ENCODE assay signal across 11 mouse cellular contexts in genomic region chr8:110809831-110810230, GRCm38 (mm10). TPM values are rescaled to one million over a fixed set of nuclear protein-coding genes. Genes with fewer than 3 reads are reported as not detected.
DNase-seq lines count a peak whose midpoint lies in the region; ATAC-seq and TF ChIP-seq lines count a peak whose summit lies in the region.
"Had no signal": no experiment of that assay in that cellular context is flagged by ENCODE, and none has a peak within 500 bp of the region (broad histone marks: within the 10 kb centered on the region; RNA-seq: fewer than 3 reads in every experiment).

No protein-coding gene starts in this region.

- no peak overlapping the region for H3K9ac ChIP-seq in lung, embryonic 16.5 days (ENCODE audit: low read length)
- H3K9ac ChIP-seq: hindbrain, embryonic 14.5 days had no signal

- no peak for TF ChIP-seq CTCF in kidney, adult 2 months (conservative IDR thresholded peaks at IDR 0.05; ENCODE audit: insufficient read depth, insufficient read length, low read depth, low read length)

- WGBS in kidney, adult 2 months: 21% methylated on average over 2 of the region's 2 CpGs
- 17% methylated on average over 2 of the region's 2 CpGs for WGBS in lung, embryonic 16.5 days

- peak; percentile 51 for DNase-seq in kidney, adult 2 months
- no peak for DNase-seq in kidney, adult 8-10 months
- peak; percentile 24 for DNase-seq in Muller cell, postnatal 12 days (ENCODE audit: inconsistent ontology term)
- peak; percentile 50 to 60 for DNase-seq in adrenal gland, postnatal 36 days
- no peak for DNase-seq in embryo, embryonic 10.5 days (ENCODE audit: low spot score)
- DNase-seq in thymus, postnatal 4 days: no peak
- DNase-seq in spleen, postnatal 10 days (ENCODE audit: low spot score in 2 of 2): no peak

- H3K4me2 ChIP-seq in lung, embryonic 16.5 days (ENCODE audit: low read depth, low read length): no peak overlapping the region
- H3K4me2 ChIP-seq: hindbrain, embryonic 14.5 days had no signal

- H3K4me3 ChIP-seq in kidney, adult 2 months (ENCODE audit: insufficient read depth, low read depth, low read length): no peak overlapping the region
- no peak overlapping the region for H3K4me3 ChIP-seq in lung, embryonic 16.5 days (ENCODE audit: low read length)
- H3K4me3 ChIP-seq: midbrain, embryonic 10.5 days had no signal

- ATAC-seq in lung, embryonic 16.5 days (ENCODE audit: low read depth): peak; percentile 44; the same call in 1 of the 2 replicates

- H3K4me1 ChIP-seq in kidney, adult 2 months (ENCODE audit: control insufficient read depth, insufficient read depth, low read length): peaks cover 27% of the 10 kb centered on the region
- peaks cover 14% of the 10 kb centered on the region for H3K4me1 ChIP-seq in lung, embryonic 16.5 days (replicated peaks; ENCODE audit: control insufficient read depth, insufficient read depth, low read length)
- H3K4me1 ChIP-seq: midbrain, embryonic 10.5 days had no signal

- peak overlapping the region; percentile 69; the same call in 1 of the 2 replicates for H3K27ac ChIP-seq in kidney, adult 2 months (ENCODE audit: insufficient read depth, low read depth, low read length)
- H3K27ac ChIP-seq in lung, embryonic 16.5 days (ENCODE audit: low read length): peak overlapping the region; percentile 75; the same call in 1 of the 2 replicates
- H3K27ac ChIP-seq: hindbrain, embryonic 14.5 days; midbrain, embryonic 10.5 days had no signal

- H3K9me3 ChIP-seq in lung, embryonic 16.5 days (ENCODE audit: control insufficient read depth, low read length): no peaks in the 10 kb centered on the region
- H3K9me3 ChIP-seq: midbrain, embryonic 10.5 days had no signal

- H3K36me3 ChIP-seq in kidney, adult 2 months (ENCODE audit: control insufficient read depth, insufficient read depth, low read length): peaks cover 17% of the 10 kb centered on the region
- H3K36me3 ChIP-seq in lung, embryonic 16.5 days (ENCODE audit: control insufficient read depth, insufficient read depth, low read length): peaks cover 55% of the 10 kb centered on the region

- no peak for TF ChIP-seq POLR2A in kidney, adult 2 months (IDR thresholded peaks at IDR 0.05; ENCODE audit: low read depth, low read length)

- H3K27me3 ChIP-seq in kidney, adult 2 months (replicated peaks; ENCODE audit: control insufficient read depth, insufficient read depth, low read length): no peaks in the 10 kb centered on the region
- no peaks in the 10 kb centered on the region for H3K27me3 ChIP-seq in lung, embryonic 16.5 days (ENCODE audit: control insufficient read depth, insufficient read depth, low read depth, low read length)

RNA-seq across cellular contexts. Expression of gene Il34, which starts 4.1 kb away (rescaled TPM):
- 21.8 and 26.3 TPM in 2 replicates for polyA plus RNA-seq in kidney, adult 2 months (2012; rRNA removed)
- total RNA-seq in adrenal gland, postnatal 36 days (2021): 10 to 100 TPM; 19.6 to 51.0 TPM
- 4.9 and 6.5 TPM in 2 replicates for polyA plus RNA-seq in lung, embryonic 16.5 days (2015; fragmentation: Nextera tagmentation; extraction: Ambion mirVana)
- total RNA-seq: neutrophil, adult 5-6 weeks had no signal

RNA-seq across cellular contexts. Expression of gene Cog4, which starts 36.6 kb away (rescaled TPM):
- 40.1 and 42.9 TPM in 2 replicates for polyA plus RNA-seq in kidney, adult 2 months (2012; rRNA removed)
- total RNA-seq in adrenal gland, postnatal 36 days (2021): 100 to 1,000 TPM in 1 of 2 experiments, 10 to 100 TPM in 1; 86.2 to 105 TPM
- polyA plus RNA-seq in lung, embryonic 16.5 days (2015; fragmentation: Nextera tagmentation; extraction: Ambion mirVana): 73.9 and 74.9 TPM in 2 replicates

RNA-seq across cellular contexts. Expression of gene Sf3b3, which starts 36.8 kb away (rescaled TPM):
- polyA plus RNA-seq in kidney, adult 2 months (2012; rRNA removed): 22.6 and 25.9 TPM in 2 replicates
- total RNA-seq in adrenal gland, postnatal 36 days (2021): 10 to 100 TPM; 76.9 to 81.8 TPM
- polyA plus RNA-seq in lung, embryonic 16.5 days (2015; fragmentation: Nextera tagmentation; extraction: Ambion mirVana): 132 and 140 TPM in 2 replicates

Comparison
In these comparisons a context has a peak if more than half of its experiments do, and no peak if none do; other contexts are left out.
1. DNase-seq: peak in kidney, adult 2 months (single experiment), Muller cell, postnatal 12 days (single experiment) and adrenal gland, postnatal 36 days (2 of 2); none in kidney, adult 8-10 months (0 of 2), embryo, embryonic 10.5 days (single experiment), thymus, postnatal 4 days (single experiment) and spleen, postnatal 10 days (0 of 2).